Mouse (Mus musculus) testis, adult 2 months (tissue): ENCODE results near the gene Fam92b. TPM values are rescaled to one million over a fixed set of nuclear protein-coding genes. Genes with fewer than 3 reads are reported as not detected.

Experiments used
- H3K27ac ChIP-seq: fragments of 200-500 bp; 2 replicates; pipeline ENCODE4 v1.5.1; 2012; ENCODE audit warnings: low read depth, low read length; ENCODE audit not compliant: control insufficient read depth, insufficient read depth
- H3K27me3 ChIP-seq: fragments of 200-500 bp; 2 replicates; pipeline ENCODE4 v1.6.1; 2012; ENCODE audit warnings: mild to moderate bottlenecking, low read length, moderate library complexity; ENCODE audit not compliant: control insufficient read depth, insufficient read depth
- H3K36me3 ChIP-seq: fragments of 200-500 bp; 2 replicates; pipeline ENCODE4 v1.6.1; 2012; ENCODE audit warnings: mild to moderate bottlenecking, low read length; ENCODE audit not compliant: control insufficient read depth, insufficient read depth
- H3K4me1 ChIP-seq: fragments of 200-500 bp; 2 replicates; pipeline ENCODE4 v1.6.1; 2012; ENCODE audit warnings: low read length; ENCODE audit not compliant: control insufficient read depth, insufficient read depth
- H3K4me3 ChIP-seq: fragments of 200-500 bp; 2 replicates; pipeline ENCODE4 v1.5.1; 2012; ENCODE audit warnings: low read depth, mild to moderate bottlenecking, low read length, moderate library complexity, mixed read lengths; ENCODE audit not compliant: control insufficient read depth
- CTCF ChIP-seq: fragments of 200-500 bp; IDR thresholded peaks from 2 replicates; pipeline ENCODE4 v1.5.1; 2012; ENCODE audit warnings: low read depth, mild to moderate bottlenecking, inconsistent platforms, low read length, moderate library complexity; ENCODE audit not compliant: control insufficient read depth, insufficient read depth, insufficient replicate concordance
- POLR2A ChIP-seq: fragments of 200-500 bp; IDR thresholded peaks from 2 replicates; pipeline ENCODE4 v1.6.1; 2012; ENCODE audit warnings: low read depth, mild to moderate bottlenecking, inconsistent platforms, low read length, moderate library complexity; ENCODE audit not compliant: control insufficient read depth
- polyA plus RNA-seq: library from polyadenylated mRNA; depleted of rRNA; stranded (reverse); fragments of >200 nt; gene quantifications from 2 replicates; pipeline ENCODE4 v1.2.3, GENCODE M21; 2012; rRNA removed

Gene Fam92b
- polyA plus RNA-seq, 1 experiment = 10.9 TPM

DNA sequence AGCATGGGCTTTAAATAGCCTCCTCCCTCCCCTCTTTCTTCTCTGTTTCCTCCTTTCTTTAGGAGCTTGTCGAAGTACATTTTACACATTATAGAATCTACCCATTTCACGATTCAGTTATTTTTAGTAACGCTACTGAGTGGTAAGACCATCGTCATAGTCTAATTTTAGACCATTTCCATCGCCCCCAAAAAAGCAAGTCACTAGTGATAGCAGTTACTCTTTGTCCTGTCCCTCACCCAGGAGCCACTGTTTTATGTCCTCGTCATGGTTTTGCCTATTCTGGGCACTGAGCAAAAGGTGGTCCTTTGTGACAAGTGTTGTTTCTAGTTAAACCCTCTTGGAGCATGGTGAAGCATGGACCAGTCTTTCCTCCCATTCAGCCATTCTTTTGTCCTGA is 57.3 kb downstream of the Fam92b start:
- TF ChIP-seq POLR2A = no peak
- Histone ChIP-seq H3K4me1 (no peaks in the 10 kb centered on the region; the same call in 1 of the 2 replicates), H3K4me3 (no peak overlapping the region), H3K27ac (no peak overlapping the region), H3K36me3 (no peaks in the 10 kb centered on the region), H3K27me3 (no peaks in the 10 kb centered on the region)

DNA sequence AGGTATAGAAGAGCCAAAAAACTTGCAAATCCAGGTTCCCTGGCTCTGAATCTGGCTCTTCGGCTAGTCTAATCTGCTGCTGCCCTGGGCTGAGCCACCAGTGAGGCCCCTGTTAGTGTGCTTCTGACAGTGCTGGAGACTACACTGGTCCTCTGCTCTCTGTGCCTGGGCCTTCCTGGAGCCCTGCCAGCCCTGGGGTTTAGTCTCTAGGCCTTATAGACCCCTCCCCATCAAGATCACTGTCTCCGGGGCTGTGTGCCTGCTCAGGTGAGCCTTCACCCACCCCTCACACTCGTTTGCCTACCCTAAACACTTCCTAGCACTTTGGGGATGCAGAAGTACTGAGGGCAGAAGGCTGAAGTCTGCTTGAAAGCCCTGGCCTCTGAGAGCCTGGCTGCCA is 57.8 kb downstream of the Fam92b start:
- peaks cover 3% of the 10 kb centered on the region for H3K4me1 ChIP-seq
- no peak overlapping the region for H3K27ac ChIP-seq
- no peaks in the 10 kb centered on the region for H3K36me3 ChIP-seq
- TF ChIP-seq CTCF (no peak), POLR2A (no peak)
- no peaks in the 10 kb centered on the region for H3K27me3 ChIP-seq
- no peak overlapping the region for H3K4me3 ChIP-seq

DNA sequence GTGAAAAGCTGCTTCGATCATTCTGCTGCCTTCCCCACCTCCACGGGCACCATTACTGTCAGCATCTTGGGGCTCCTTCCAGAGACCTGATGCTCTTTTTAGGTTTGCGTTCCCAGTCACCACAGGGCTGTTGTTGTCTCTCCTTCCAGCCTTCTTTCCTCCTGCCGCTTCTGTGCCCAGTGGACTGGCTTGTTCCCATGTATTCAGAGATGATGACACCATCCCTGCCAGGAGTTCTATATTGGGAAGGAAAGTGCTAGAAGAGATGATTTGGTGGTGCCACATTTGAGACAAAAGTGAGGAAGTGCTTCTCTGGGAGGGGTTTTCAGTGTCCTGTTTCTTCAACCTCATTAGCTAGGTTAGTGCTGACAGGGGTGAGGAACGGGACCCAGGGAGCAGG is 58.4 kb downstream of the Fam92b start:
- H3K27ac ChIP-seq = no peak overlapping the region
- peaks cover 6% of the 10 kb centered on the region for H3K4me1 ChIP-seq
- H3K27me3 ChIP-seq = no peaks in the 10 kb centered on the region
- no peak overlapping the region for H3K4me3 ChIP-seq
- H3K36me3 ChIP-seq = no peaks in the 10 kb centered on the region
- no peak for TF ChIP-seq CTCF

DNA sequence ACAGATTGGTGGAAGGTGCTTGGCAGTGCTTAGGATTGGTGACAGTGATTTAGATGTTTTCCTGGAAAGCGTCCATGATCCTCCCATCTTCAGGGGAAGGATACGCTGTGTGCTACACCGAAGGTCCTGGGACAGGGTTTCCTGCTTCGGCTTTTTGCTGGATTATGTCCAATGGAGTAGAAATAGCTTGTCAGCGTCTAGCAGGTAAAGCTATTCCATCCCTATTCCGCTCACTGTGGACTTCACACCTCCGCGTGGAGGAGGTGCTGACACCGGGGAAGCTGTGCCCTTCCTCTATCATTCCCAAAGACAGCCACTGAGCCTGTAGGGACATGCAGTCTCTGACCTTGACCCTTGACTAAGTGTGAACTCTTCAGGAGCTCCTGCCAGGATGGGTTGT is 59.1 kb downstream of the Fam92b start:
- TF ChIP-seq CTCF (no peak), POLR2A (no peak)
- H3K27me3 ChIP-seq = no peaks in the 10 kb centered on the region
- H3K4me3 ChIP-seq = no peak overlapping the region
- H3K27ac ChIP-seq = no peak overlapping the region
- H3K4me1 ChIP-seq = peaks cover 10% of the 10 kb centered on the region
- no peaks in the 10 kb centered on the region for H3K36me3 ChIP-seq

DNA sequence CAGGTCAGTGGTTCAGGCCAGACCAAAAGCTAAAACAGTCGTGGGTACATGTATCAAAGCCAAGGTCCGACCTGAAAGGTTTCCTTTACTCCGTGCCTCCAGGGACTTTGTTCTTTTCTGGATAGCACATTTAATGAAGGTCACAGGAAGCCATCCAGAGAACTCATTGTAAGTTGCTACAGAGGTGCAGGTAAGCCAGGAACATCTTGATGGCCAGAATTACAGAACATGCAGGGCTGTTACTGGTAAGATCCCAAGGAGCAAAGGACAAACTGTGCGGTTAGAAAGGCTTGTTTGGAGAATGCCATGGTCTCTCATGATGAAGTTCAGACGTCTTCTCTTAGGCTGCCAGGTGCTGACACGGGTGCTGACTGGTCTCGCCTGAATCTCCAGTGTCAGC is 60.7 kb downstream of the Fam92b start:
- Histone ChIP-seq H3K27me3 (no peaks in the 10 kb centered on the region), H3K4me3 (no peak overlapping the region), H3K4me1 (peaks cover 13% of the 10 kb centered on the region), H3K36me3 (no peaks in the 10 kb centered on the region), H3K27ac (no peak overlapping the region)
- no peak for TF ChIP-seq POLR2A
- TF ChIP-seq CTCF = no peak

Other genes starting within 250 kb of the Fam92b start
- gene Crispld2, start 185.0 kb downstream of the Fam92b start, polyA plus RNA-seq = 5.0 and 6.2 TPM in 2 replicates
- 31.6 and 32.8 TPM in 2 replicates for gene Zdhhc7, start 76.0 kb downstream of the Fam92b start, polyA plus RNA-seq
- 19.8 and 24.8 TPM in 2 replicates for gene 6430548M08Rik, start 63.3 kb downstream of the Fam92b start, polyA plus RNA-seq
- 4.0 and 4.3 TPM in 2 replicates for gene Gse1, start 51.0 kb upstream of the Fam92b start, polyA plus RNA-seq